Mouse (Mus musculus): ENCODE data around the gene Slc5a10. TPM values are rescaled to one million over a fixed set of nuclear protein-coding genes. Genes with fewer than 3 reads are reported as not detected.

The Slc5a10 gene
- polyA plus RNA-seq, 1 experiment from 2014 or later, result 0.11 TPM

DNA sequence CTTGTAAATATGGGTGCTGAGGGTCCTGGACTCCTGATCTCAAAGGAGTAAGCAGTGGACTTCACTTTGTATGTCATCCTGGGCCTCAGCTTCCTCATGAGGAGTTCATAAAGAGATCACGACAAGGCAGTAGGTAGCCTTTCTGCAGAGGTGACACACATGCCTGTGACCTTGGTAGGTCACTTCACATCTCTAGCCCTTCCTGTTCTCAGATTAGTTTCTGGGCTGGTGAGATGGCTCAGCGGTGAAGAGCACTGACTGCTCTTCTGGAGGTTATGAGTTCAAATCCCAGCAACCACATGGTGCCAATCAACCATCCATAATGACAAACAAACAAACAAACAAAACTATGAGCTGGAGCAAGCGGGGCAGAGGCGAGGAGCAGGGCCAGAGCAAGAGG, 42.9 kb downstream of the Slc5a10 start:
- H3K4me2 ChIP-seq (ENCODE audit: low read depth, low read length), result no peak overlapping the region
- peaks cover 5% of the 10 kb centered on the region; the same call in 1 of the 2 replicates for H3K4me1 ChIP-seq (ENCODE audit: control insufficient read depth, insufficient read depth, low read length)
- no peaks in the 10 kb centered on the region for H3K36me3 ChIP-seq (ENCODE audit: control insufficient read depth, insufficient read depth)
- no peak for ATAC-seq (replicated peaks; ENCODE audit: extremely low read depth, insufficient read depth, low FRiP score)
- H3K9me3 ChIP-seq (replicated peaks; ENCODE audit: control insufficient read depth, low read length), result no peaks in the 10 kb centered on the region
- peaks cover 2% of the 10 kb centered on the region for H3K27me3 ChIP-seq (ENCODE audit: control insufficient read depth, insufficient read depth, low read length)
- no peak overlapping the region for H3K4me3 ChIP-seq (ENCODE audit: low read length)
- H3K9ac ChIP-seq (ENCODE audit: low read length), result no peak overlapping the region
- no peak overlapping the region for H3K27ac ChIP-seq (ENCODE audit: low read length)
- WGBS, result 79% methylated on average over 4 of the region's 4 CpGs

DNA sequence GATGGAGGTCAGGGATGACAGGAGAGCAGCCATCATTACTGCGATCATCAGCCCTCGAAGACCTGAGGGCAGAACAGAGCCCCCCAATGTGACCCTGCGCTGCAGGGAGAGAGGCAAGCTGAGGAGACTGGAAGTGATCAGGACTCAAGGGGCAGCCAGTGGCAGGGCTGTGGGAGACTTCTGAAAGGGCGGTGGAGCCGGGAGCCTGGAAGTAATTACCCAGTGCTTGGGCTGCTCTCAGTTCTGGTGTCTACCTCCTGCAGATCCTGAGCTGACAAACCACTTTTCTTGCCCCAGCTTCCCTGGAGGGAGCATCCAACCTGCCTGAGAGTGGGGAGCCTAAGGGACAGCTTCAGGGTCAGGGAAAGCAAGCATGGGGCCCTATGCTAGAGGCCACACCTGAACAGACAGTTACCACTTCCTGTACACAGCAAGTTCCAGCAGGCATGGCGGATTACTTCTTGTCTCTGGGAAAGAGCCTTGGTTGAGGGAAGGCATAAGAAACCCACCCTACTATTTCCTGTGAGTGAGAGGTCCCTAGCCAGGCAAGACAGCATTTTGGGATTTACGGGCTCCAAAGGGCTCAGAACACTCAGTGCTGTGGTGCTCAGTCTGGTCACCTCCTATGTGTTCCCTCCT, 44.3 kb downstream of the Slc5a10 start:
- no peak for ATAC-seq (replicated peaks; ENCODE audit: extremely low read depth, insufficient read depth, low FRiP score)
- Histone ChIP-seq H3K27ac (ENCODE audit: low read length) (no peak overlapping the region), H3K9ac (ENCODE audit: low read length) (no peak overlapping the region), H3K36me3 (ENCODE audit: control insufficient read depth, insufficient read depth) (no peaks in the 10 kb centered on the region), H3K4me1 (ENCODE audit: control insufficient read depth, insufficient read depth, low read length) (peaks cover 5% of the 10 kb centered on the region; the same call in 1 of the 2 replicates), H3K4me3 (ENCODE audit: low read length) (no peak overlapping the region), H3K27me3 (ENCODE audit: control insufficient read depth, insufficient read depth, low read length) (no peaks in the 10 kb centered on the region), H3K4me2 (ENCODE audit: low read depth, low read length) (no peak overlapping the region), H3K9me3 (replicated peaks; ENCODE audit: control insufficient read depth, low read length) (no peaks in the 10 kb centered on the region)
- WGBS, result 75% methylated on average over 7 of the region's 7 CpGs

DNA sequence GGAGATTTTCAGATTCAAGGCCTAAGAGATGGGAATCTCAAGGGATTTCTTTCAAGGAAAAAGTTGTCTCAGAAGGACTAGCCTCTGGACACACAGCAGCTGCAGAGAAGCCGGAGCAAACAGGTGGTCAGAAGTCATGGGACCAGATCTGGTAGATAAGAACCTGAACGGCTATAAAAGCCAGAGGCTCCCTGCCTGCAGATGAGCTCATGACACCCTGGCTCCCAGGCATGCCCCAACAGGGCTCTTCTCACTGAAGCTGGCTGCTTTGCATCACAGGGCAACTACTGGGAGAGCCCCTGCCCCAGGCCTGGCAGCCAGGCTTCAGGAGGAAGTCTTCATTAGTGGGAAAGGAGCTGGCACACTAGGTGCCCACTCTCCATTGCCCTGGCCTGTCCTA, 45.3 kb downstream of the Slc5a10 start:
- Histone ChIP-seq H3K9me3 (replicated peaks; ENCODE audit: control insufficient read depth, low read length) (no peaks in the 10 kb centered on the region), H3K27me3 (ENCODE audit: control insufficient read depth, insufficient read depth, low read length) (no peaks in the 10 kb centered on the region), H3K9ac (ENCODE audit: low read length) (no peak overlapping the region), H3K27ac (ENCODE audit: low read length) (no peak overlapping the region), H3K36me3 (ENCODE audit: control insufficient read depth, insufficient read depth) (no peaks in the 10 kb centered on the region), H3K4me2 (ENCODE audit: low read depth, low read length) (no peak overlapping the region), H3K4me3 (ENCODE audit: low read length) (no peak overlapping the region), H3K4me1 (ENCODE audit: control insufficient read depth, insufficient read depth, low read length) (peaks cover 5% of the 10 kb centered on the region; the same call in 1 of the 2 replicates)
- WGBS, result 34% methylated on average over 2 of the region's 2 CpGs
- no peak for ATAC-seq (replicated peaks; ENCODE audit: extremely low read depth, insufficient read depth, low FRiP score)

DNA sequence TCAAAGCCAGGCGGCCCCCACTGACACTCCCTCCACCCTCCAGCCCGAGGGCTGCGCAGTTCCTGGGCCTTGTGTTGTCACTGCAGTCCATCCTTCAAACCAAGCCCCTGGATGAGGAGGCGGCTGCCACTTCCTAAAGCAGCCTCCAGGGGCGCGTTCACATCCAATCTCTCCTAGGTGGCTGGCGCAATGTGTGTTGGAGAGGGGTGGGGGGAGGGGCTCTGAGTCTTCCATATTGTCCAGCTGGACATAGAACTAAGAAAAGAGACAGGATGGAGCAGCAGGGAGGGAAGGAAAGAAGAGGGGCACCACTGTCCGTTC, 45.8 kb downstream of the Slc5a10 start:
- no peak overlapping the region for H3K27ac ChIP-seq (ENCODE audit: low read length)

DNA sequence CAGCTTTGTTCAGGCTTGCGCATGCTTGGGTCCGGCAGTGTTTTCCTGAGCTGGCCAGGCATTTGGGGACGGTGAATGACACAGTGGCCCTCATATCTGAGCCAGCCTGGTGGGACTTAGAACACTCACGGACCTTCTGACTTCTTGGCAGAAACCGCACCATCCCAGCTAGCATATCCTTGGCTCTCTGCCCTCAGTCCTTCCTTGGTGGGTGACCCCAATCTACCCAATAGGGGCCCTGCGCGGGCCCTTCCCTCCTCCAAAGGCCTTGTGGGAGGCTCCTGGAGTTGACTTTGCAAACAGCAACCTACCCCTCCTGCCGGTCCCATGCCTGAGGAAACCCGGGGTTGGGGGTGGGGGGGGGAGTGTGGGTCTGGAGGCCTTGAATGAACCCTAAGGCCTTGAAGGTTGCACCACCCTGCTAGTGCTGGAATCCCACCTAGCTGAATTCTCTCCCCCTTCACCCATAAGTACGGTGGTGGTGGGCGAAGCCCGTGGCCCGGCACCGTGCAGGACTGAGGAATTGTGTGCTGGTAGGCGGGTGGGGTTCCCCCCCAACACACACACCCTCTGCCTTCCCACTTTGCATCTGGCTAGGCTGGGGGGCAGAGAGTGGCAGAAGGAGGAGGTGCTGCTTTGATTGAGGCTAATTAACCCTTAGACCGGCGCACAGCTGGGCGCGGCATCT, 46.3 kb downstream of the Slc5a10 start:
- Histone ChIP-seq H3K4me1 (ENCODE audit: control insufficient read depth, insufficient read depth, low read length) (peaks cover 5% of the 10 kb centered on the region; the same call in 1 of the 2 replicates), H3K27me3 (ENCODE audit: control insufficient read depth, insufficient read depth, low read length) (no peaks in the 10 kb centered on the region), H3K36me3 (ENCODE audit: control insufficient read depth, insufficient read depth) (no peaks in the 10 kb centered on the region), H3K9me3 (replicated peaks; ENCODE audit: control insufficient read depth, low read length) (no peaks in the 10 kb centered on the region), H3K27ac (ENCODE audit: low read length) (no peak overlapping the region), H3K4me2 (ENCODE audit: low read depth, low read length) (no peak overlapping the region), H3K4me3 (ENCODE audit: low read length) (no peak overlapping the region), H3K9ac (ENCODE audit: low read length) (no peak overlapping the region)
- no peak for ATAC-seq (replicated peaks; ENCODE audit: extremely low read depth, insufficient read depth, low FRiP score)
- 41% methylated on average over 19 of the region's 19 CpGs for WGBS

More for the DNA sequence above, 45.8 kb downstream of the Slc5a10 start:
- no peak for ATAC-seq (replicated peaks; ENCODE audit: extremely low read depth, insufficient read depth, low FRiP score)
- Histone ChIP-seq H3K9me3 (replicated peaks; ENCODE audit: control insufficient read depth, low read length) (no peaks in the 10 kb centered on the region), H3K36me3 (ENCODE audit: control insufficient read depth, insufficient read depth) (no peaks in the 10 kb centered on the region), H3K9ac (ENCODE audit: low read length) (no peak overlapping the region), H3K4me2 (ENCODE audit: low read depth, low read length) (no peak overlapping the region), H3K27me3 (ENCODE audit: control insufficient read depth, insufficient read depth, low read length) (no peaks in the 10 kb centered on the region), H3K4me1 (ENCODE audit: control insufficient read depth, insufficient read depth, low read length) (peaks cover 5% of the 10 kb centered on the region; the same call in 1 of the 2 replicates), H3K4me3 (ENCODE audit: low read length) (no peak overlapping the region)
- WGBS, result 8% methylated on average over 8 of the region's 8 CpGs

DNA sequence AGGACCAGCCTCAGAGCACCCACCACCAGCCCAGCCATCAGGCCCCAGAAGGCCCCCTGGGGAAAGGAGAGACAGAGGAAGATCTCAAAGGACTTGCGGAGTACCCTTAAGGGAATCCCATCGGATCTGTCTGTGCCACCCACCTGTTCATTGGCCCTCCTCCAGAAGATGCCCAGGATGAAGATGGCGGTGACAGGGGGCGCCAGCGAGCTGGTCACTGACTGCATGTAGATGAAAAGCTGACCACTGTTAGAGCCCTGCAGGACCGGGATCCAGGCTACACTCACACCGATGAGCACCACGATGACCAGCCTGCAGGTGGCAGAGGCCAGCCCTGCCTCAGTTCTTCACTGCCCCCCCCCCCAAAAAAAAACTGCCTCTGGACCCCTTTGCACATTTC, 46.9 kb downstream of the Slc5a10 start:
- Histone ChIP-seq H3K9me3 (replicated peaks; ENCODE audit: control insufficient read depth, low read length) (no peaks in the 10 kb centered on the region), H3K4me1 (ENCODE audit: control insufficient read depth, insufficient read depth, low read length) (peaks cover 5% of the 10 kb centered on the region; the same call in 1 of the 2 replicates), H3K9ac (ENCODE audit: low read length) (no peak overlapping the region), H3K27ac (ENCODE audit: low read length) (no peak overlapping the region), H3K4me3 (ENCODE audit: low read length) (no peak overlapping the region), H3K4me2 (ENCODE audit: low read depth, low read length) (no peak overlapping the region), H3K27me3 (ENCODE audit: control insufficient read depth, insufficient read depth, low read length) (no peaks in the 10 kb centered on the region), H3K36me3 (ENCODE audit: control insufficient read depth, insufficient read depth) (no peaks in the 10 kb centered on the region)
- ATAC-seq (replicated peaks; ENCODE audit: extremely low read depth, insufficient read depth, low FRiP score), result no peak
- 37% methylated on average over 7 of the region's 8 CpGs for WGBS

DNA sequence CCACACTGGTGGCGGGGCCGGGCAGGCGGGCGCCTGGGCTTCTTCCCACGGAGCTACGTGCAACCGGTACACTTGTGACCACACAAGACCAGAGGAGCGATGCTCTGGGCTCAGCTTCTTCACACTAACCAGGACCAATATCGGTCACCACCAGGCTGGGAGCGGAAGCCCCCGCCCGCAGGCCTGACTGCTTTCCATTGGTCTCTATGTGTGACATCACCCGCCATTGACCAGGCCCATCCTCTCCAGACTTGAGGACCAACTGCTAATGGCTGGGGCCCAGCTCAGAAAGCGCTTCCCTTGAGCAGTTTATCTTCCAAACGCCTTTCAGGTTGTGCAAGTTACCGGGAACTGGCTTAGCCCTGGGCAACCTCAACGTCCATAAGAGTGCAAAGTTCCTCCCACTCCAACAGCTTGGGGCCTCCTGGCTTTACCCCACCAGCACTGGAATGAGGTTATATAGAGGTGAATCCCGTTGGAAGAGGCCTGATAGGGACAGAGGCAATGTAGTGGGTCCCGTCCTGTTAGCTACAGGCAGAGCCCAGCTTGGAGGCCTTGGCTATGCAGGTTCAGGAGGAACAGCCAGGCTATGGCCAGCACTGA, 48.7 kb downstream of the Slc5a10 start:
- no peak for ATAC-seq (replicated peaks; ENCODE audit: extremely low read depth, insufficient read depth, low FRiP score)
- Histone ChIP-seq H3K4me2 (ENCODE audit: low read depth, low read length) (no peak overlapping the region), H3K4me3 (ENCODE audit: low read length) (no peak overlapping the region), H3K9me3 (replicated peaks; ENCODE audit: control insufficient read depth, low read length) (no peaks in the 10 kb centered on the region), H3K4me1 (ENCODE audit: control insufficient read depth, insufficient read depth, low read length) (peaks cover 5% of the 10 kb centered on the region; the same call in 1 of the 2 replicates), H3K27me3 (ENCODE audit: control insufficient read depth, insufficient read depth, low read length) (no peaks in the 10 kb centered on the region), H3K9ac (ENCODE audit: low read length) (no peak overlapping the region), H3K27ac (ENCODE audit: low read length) (no peak overlapping the region), H3K36me3 (ENCODE audit: control insufficient read depth, insufficient read depth) (no peaks in the 10 kb centered on the region)
- WGBS, result 61% methylated on average over 19 of the region's 19 CpGs

DNA sequence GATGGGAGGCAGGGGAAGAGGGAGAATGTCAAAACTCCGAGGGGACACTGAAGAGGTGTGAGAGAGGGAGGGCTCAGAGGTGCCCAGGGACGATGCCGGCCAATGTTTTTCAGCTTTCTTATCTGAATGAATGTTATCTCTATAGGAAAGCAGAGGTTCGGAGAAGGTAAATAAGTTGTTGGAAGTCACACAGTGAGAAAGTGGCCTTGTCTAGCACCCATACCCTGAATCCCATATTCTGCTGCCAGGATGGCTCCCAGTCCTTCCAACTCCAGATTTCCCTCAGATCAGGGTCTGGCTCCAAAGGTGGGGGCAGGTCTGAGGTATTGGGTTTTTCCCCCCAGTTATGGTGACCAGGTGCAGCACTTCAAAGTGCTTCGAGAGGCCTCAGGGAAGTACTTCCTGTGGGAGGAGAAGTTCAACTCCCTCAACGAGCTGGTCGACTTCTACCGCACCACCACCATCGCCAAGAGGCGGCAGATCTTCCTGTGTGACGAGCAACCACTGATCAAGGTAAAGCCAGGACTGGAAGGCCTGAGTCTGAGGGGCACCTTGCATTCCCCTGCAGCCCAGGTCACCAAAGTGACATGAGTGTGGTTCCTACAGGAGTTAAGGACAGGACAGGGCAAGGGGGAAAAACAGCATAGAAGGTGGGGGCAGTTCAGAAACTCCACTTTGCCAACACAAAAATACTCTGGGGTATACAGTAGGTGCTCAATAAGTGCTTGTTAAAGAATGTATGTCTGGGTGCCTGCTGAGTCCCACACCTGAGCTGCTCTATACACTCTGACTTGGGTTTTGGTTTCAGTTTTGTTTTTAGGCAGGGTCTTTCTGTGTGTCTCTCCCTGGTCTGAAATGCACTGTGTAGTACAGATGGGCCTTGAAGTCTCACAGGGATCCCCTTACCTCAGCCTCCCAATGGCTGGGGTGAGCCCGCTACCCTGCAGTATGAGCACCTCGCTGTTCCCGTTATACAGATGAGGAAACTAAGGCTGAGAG, 50.8 kb downstream of the Slc5a10 start:
- Histone ChIP-seq H3K27ac (ENCODE audit: low read length) (no peak overlapping the region), H3K4me3 (ENCODE audit: low read length) (no peak overlapping the region), H3K9me3 (replicated peaks; ENCODE audit: control insufficient read depth, low read length) (no peaks in the 10 kb centered on the region), H3K4me1 (ENCODE audit: control insufficient read depth, insufficient read depth, low read length) (peaks cover 2% of the 10 kb centered on the region; the same call in 1 of the 2 replicates), H3K36me3 (ENCODE audit: control insufficient read depth, insufficient read depth) (no peaks in the 10 kb centered on the region), H3K9ac (ENCODE audit: low read length) (no peak overlapping the region), H3K4me2 (ENCODE audit: low read depth, low read length) (no peak overlapping the region), H3K27me3 (ENCODE audit: control insufficient read depth, insufficient read depth, low read length) (no peaks in the 10 kb centered on the region)
- WGBS, result 58% methylated on average over 14 of the region's 14 CpGs
- no peak for ATAC-seq (replicated peaks; ENCODE audit: extremely low read depth, insufficient read depth, low FRiP score)

Data from heart, embryonic 16.5 days (tissue).